Mouse (Mus musculus): ENCODE measurements around the gene Rsrp1.

GRCm38 (mm10) chr4:134880041-134880440, 43.4 kb upstream of the Rsrp1 start:
- peak; percentile 63 for TF ChIP-seq CTCF (IDR thresholded peaks at IDR 0.05)
- TF ChIP-seq POLR2A (IDR thresholded peaks at IDR 0.05; ENCODE audit: insufficient read depth, low read depth, low read length), result no peak

All from heart, adult 2 months (tissue).